Mouse (Mus musculus): ENCODE data around the gene Syn3.

GRCm38 (mm10) chr10:86441765-86442164, 56.9 kb downstream of the Syn3 start:
- TF ChIP-seq CTCF (IDR thresholded peaks at IDR 0.05; ENCODE audit: extremely low read depth, insufficient read depth, insufficient read length, insufficient replicate concordance): no peak
- TF ChIP-seq POLR2A (IDR thresholded peaks at IDR 0.05; ENCODE audit: low read depth, low read length): no peak
